Mouse (Mus musculus) urinary bladder, postnatal 36 days (tissue): Measurements from ENCODE around the gene Akap2.
"Not testable (repeated sequence)": the region's sequence is repeated elsewhere in the genome, so short reads cannot be mapped to it uniquely, and the experiment has no call there.

Source experiments
- DNase-seq, 2 experiments: peaks; one replicate each; pipeline ENCODE4 v3.0.0; 2022; ENCODE audit warnings: low spot score in 2 of 2, mixed read lengths in 1 of 2

Akap2 gene

DNA sequence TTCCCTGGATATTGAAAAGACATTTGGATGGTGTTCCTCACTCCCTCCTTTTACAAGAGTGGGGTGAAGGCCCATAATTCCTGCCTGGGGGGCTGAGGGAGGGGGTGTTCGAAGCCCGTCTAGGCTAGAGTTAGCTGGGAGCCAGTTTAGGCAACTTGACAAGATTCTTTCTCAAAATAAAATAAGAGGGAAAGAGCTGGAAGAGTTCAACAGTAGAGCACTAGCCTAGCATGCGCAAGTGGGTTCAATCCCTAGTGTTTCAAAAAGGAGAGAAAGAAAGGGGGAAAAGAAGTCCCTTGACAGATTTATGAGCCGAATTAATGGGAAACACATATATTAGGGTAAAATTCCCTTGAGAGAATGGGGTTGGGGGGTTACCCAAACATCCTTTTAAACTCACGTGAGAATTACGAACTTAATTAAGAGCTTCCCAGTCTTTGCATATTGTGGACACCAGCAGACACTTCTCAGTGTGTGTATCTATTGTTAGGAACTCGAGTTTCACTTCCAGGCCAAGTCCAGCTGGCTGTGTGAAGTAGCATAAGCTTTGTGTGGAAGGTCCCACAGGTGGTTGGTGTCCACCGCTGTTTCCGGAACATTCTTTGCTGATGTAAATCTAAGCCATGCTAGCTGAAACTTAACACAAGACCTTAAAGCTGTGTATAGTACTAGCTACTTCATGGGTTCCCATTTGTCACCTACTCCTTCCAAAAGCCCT lies 145.0 kb downstream of the Akap2 start:
- DNase-seq = no peak

DNA sequence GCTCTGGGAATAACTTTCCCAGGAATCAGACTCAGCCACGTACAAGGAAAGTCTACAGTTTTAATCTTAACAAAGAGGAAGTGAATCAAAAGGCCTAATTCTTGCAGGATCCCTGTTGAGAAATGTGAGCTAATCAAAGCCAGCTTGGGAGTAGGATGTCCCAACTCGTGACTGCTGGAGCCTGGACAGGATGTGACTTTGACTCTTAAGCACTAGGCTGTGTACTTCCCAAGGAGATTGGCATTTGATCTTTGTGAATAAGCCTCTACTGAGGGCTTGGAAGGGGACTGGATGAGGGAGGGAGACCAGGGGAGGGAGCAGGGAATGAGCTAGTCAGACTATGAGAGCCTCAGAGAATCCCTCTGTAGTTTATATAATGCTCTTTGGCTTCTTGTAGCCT lies 148.6 kb downstream of the Akap2 start:
- no peak for DNase-seq

DNA sequence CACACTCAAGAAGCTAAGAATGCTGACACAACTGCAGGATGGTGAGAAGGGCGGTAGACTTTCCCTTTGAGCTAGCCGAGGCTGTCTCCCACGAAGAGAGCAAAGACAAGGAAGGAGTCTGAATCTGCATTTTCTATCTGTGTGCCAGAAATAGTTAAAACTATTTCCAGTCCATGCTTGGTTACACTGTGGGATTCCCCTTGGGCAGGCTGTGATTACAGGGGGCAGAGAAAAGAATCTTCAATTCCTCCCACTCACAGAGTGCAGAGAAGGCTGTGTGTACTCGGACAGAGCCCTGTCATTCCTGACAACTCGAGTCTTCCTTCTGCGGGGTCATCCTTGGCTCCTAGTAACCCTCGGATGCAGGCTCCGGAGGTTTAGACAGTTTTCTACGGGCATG lies 149.5 kb downstream of the Akap2 start:
- DNase-seq = no peak

DNA sequence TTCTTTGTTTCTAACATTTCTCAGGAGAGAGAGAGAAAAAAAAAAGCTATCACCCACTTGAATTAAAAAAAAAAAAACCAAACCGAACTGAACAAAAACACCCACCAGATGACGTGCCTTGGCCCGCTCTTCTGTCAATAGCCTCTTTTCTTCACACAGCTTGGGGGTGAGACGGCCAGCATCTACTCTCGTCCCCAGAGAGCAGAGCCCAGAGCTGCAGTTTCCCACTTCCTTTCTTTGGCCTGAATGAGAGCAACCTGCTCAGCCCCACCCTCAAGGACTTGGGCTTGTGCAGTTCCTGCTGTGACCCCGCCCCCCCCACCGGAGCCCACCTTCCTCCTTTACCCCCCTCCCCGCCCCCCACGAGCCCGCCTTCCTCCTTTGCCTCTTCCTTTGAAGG lies 150.0 kb downstream of the Akap2 start:
- no peak for DNase-seq

DNA sequence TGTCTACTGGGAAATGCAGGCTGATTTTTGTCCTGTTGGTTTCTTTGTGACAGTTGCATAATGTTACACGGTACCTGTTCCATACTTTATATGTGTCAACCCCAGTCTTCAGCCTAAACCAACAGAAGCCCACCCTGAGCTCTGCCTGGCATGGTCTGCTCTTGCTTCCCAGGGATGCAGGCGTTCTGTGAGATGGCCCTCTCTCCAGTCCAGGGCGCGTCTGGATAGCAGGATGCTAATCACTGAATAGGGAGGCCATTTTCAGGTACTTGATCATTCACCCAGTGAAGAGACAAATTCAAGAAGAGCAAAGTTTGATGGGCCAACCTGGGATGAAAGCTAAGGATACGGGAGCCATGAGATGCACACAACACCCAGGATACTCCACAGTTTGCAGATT lies 161.7 kb downstream of the Akap2 start:
- DNase-seq = no peak

DNA sequence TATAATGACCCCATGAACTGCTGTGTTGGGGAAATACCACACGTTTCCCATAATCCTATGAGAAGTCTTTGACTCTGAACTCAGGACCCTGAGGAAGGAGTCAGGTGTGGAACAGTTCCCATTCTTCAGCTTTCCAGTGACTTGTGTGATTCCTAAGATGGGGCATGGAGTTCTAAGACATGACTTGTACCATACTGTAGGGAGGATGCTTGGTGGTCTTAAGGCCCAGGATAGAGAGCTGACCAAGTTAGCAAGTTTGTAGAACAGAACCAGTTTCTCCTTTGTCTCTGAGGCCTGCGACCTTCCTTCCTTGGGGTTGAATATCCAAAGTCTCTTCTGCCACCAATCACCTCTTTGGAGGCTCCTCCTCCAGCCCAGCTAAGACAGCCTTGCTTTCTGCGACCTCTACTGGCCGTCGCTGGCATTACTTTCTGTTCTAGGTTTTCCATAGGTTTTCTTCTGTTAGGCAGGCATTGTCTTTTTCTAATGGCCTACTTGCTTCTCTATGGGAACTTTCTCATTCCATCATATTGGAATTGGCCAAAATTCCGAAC lies 162.4 kb downstream of the Akap2 start:
- DNase-seq = peak; percentile 76 to 78

DNA sequence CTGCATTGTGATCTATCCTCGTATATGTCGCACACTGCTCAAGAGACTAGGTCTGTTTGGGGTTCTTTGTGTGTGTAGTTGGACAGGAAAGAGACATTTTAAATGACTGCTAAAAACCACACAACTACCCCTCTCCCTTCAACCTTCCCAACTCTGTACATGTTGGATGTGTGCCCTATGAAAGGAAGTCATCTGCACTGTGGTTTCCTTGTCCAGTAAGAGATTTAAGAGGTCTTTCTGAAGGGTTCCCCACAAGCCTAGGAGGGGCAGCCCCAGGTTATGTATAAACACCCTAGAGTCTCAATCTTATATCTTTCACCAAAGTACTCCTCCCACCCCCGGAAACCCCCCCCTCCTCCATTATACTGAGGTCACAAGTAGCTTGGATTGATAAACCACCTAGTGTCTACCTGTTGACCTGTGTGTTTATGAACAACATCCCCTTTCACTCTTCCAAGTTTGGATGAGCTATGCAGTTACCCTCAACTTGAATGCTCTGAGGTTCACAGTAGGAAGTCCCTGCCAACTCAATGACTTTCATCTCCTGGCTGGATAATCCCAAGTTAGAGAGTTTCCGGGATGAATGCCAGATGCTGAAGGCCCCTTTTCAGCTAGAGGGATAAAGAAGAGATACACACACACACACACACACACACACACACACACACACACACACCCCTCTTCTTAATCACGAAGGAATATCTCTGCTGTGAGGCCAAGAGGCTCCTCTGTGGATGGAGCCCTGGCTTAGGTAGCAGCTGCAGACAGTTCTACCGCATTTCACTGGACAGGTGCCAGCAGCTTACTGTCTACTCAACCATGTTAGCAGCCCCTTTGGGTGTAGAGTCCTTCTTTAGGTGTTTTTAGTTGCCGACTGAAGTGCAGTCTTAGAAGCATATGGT lies 166.3 kb downstream of the Akap2 start:
- DNase-seq = no peak

DNA sequence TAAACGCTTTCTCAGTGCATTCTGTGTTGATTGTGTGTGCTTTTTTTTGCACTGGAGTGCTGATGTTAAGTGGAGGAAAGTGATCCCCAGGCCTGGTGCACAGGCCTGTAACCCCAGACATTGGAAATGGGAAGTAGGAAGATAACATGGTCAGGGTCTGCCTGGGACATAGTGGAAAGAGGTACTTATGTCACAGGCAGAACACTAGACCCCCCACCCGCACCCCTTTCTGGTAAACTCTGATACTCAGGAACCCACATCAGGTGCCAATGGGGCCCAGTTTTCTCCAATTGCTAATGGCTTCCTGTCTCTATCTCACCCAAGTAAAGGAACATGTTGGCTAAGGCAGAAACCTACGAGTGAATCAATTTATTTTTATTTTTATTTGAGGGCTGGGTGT lies 167.1 kb downstream of the Akap2 start:
- DNase-seq = no peak

DNA sequence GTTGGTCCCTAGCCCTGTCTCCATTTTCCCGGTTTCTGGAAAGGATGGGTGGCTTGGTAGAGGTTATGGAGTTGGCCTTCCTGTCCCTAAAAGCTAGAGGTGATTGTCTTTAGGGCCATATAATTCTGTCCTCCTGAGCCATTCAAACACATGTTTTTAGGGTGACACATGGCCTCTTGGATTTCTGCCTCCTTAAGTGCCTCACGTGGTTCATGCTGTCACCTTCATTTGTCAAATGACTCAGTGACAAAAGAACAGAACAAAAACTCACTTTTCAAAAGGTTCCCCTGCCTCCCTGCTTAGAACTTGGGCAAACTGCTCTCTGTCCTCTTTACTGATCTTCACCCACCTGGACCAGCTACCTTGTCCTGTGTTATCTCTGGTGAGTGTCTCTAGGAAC lies 167.7 kb downstream of the Akap2 start:
- no peak for DNase-seq

DNA sequence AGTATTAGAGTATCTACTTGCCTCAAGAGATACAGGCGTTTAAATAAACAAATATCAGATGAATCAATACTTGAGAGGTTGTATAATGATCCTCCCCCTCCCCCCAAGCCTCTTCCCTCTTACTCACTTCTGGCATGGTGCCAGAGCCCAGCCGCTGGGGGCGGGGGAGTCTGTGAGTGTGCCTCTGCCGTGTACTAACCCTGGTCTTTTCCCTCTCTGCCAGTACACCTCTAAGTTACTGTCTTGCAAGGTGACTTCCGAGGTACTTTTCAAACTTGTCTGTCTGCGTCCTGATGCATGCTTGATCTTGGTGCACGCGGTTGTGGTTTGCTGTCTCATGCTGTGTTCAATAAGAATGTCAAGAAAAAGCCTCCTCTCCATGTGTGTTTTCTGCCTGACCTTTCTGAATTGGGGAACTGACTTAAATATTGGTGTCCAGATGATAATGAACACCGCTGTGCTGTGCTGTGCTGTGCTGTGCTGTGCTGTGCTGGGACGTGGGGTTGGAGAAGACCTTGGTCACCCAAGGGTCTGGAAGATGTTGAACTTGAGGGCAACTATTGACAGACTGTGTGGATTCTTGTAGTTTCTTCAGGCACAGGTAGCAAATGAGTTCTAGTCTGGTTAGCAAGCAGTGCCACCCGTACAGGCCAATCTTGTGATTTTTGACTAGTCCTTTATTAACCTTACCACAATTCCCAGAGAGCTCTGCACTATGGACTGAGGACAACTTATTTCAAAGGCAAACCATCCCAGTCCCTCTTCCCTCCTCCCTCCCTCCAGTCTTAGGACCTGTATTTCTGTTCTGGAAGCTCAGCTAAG lies 168.8 kb downstream of the Akap2 start:
- DNase-seq = peak in 1 of 2 experiments; percentile 54

DNA sequence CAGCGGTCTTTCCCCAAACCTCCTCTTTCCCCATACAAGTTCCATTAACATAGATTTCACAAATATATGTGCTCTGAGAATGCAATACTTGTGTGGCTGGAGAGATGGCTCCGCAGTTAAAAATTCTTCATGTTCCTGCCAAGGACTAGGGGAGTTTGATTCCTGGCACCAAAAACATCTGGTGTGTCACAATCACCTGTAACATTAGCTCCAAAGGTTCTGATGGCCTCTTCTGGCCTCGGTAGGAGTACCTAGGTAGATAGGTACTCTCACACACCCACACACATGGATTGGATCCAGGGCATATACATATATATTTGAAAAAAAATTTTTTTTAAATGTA lies 169.4 kb downstream of the Akap2 start:
- no peak for DNase-seq

DNA sequence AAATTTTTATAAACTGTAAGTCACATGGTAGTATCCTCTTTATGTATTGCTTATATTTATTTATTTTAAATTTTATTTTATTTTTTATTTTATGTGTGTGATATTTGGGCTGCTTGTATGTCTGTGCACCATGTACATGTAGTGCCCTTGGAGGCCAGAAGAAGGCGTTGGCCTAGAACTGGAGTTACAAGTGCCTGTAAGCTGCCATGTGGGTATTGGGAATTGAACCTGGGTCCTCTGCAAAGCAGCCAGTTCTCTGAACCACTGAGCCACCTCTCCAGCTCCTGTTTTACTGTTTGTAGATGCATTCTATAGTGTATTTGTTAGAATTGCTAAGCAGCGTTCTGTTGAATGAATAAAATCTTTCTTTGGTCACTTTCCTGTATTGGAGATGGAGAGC lies 170.8 kb downstream of the Akap2 start:
- DNase-seq = no peak

DNA sequence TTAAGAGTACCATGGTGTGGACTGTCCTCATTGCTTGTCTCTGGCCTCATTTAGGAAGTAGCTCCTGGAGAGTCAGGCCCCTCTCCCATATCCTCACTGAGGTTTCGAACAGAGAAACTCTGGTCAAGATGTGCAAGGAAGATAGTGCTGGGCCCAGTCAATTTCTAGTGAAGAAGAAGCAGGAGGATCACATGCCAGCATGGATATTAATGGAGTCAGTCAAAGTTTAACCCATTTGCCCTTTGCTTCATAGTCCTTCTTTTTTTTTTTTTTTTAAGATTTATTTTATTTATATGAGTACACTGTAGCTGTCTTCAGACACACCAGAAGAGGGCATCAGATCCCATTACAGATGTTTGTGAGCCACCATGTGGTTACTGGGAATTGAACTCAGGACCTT lies 171.5 kb downstream of the Akap2 start:
- not testable (repeated sequence) for DNase-seq

DNA sequence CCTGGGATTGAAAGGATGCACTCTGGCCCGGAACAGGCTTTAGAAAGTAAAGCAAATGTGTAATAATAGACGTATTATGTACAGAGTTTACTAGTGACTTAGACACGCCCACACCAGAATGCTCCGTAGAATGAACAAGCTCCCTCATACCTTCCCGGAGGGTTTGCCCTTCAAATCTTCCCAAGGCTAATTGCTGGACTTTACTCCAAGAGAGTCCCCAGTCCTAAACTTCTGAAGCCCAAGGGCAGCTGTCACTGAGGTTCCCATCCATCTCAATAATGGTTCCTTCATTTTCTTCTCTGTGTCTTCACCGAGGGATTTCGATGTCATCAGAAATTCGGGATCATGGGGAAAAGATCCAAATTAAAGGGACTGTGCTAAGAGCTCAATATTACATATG lies 172.3 kb downstream of the Akap2 start:
- no peak for DNase-seq

DNA sequence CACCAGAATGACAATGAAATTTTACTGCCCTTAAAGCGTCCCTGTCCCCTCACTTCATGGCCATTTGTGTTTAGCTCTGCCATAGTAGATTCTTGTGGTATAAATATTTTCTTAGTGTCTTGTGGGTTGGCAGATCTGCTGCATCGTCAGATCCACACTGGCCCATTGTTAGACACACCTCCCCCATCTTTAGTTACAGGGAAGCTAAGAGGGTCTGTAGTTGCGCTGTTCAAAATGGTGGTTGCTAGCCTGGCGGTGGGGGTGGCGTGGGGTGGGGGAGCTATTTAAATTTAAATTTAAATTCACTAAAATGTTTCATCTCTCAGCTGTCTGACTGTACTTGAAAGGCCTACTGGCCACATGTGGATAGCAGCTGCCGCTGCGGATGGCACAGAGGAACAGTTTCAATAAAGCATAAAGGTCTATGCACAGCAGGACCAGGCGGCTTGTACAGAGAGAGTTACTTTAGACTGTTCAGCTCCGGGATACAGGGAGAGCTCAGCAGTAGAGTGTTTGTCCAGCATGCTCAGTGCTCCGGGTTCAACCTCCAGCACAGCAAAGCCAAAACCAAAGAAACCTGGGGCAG lies 174.6 kb downstream of the Akap2 start:
- DNase-seq = no peak

DNA sequence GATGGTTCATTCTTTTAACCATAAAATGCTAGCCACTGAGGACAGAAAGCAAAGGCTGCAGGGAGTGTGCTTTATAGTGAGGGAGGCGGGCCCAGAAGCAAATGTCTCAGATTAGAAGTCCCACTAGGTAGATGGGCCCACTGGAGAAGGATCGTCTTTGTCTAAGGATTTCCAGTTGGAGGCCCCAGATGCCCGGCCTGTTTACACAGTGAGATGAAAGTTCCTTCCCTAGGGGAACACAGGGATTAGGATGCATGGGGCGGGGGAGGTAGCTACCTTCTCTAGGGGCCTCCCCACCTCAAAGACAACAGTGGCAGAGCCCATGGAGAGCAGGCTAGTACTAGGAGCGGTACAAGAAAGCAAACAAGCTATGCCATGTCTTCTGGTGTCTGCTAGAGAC lies 177.7 kb downstream of the Akap2 start:
- no peak for DNase-seq

DNA sequence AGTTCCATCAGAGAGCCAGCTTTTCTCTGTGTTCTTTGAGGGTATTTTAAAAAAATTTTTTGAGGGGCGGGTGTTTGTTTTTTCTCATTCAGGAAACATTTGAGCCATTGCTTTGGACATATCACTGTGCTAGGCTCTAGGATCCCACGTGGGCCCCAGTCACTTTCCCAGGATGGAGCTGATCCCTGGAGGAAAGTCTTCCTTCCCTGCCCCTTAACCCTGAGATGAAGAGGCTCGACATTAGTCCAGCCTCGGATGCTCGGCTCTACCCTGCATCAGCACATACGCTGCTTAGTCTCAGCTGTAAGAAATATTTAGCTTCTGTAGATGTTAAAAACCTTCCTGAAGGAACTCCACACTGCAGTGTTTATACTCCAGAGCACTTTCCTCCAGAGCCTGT lies 178.4 kb downstream of the Akap2 start:
- DNase-seq = no peak

DNA sequence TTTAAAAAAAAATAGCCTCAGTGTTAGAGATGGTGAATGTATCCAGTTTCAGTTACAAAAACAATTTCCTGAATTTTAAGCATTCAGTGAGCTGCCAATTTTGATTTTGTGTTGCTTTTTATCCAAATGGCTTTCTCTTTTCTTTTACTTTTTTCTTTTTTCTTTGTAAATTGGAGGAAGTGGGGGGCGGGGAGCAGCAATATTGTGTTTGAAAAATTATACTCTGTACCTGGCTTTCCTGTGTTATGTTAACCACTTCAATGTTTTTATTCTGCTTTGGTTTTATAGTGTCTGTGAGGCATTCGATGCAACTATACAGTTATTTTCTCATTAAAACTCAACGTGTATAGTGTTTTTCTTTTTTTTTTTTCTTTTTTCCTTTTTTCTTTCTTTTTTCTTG lies 179.2 kb downstream of the Akap2 start:
- no peak for DNase-seq

DNA sequence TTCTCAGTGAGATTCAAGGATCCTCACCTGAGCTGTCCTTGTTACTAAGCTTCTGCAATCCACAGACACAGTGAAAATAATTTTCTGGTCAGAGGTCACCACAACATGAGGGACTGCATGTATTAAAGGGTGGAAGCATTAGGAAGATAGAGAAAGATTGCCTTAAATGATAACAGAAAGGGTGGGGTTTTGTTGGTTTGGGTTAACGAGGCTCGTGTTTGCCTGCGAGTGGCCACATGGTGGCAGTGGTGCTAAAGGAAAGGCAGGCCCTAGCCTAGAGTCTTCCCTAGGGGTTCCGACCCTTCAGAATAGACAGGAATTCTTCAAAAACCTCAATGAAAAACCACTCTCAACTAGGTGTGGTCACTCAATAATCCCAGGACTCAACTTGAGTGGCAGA lies 183.8 kb downstream of the Akap2 start:
- DNase-seq = peak in 1 of 2 experiments; percentile 41

DNA sequence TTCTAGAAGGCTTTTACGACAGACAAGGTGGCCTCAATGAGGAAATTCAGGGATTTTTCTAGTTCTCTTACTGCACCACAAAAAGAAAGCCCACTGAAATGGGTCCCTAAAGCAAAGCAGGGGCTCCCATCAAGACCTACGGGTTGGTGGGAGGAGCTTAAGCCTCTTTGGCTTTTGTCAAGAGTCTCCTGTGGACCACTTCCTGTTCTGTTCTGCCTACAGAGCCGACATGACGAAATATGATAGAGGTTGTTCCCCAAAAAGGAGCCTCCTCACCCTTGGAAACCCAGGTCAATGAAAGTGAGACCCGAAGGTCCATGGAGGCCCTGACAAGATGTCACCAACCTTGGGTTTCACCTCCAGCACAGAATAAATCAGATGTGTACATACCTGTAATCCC lies 185.2 kb downstream of the Akap2 start:
- no peak for DNase-seq

DNA sequence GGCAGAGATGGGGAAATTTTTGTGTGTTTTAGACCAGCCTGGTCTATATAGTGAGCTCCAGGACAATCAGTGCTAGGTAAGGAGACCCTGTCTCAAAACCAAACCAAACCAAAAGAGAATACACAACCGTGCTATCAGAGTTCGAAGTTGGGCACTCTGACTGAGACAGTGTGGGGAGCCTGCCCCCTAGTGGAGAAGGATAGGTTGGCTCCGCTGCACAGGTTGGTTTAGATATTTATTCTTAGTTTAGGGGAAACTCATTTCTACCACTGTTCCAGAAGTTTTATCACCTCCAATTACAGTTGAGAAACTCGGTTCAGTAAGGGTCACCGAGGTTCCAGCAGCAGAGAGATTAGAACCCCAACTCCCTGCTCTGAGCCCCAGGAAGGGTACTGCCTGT lies 186.8 kb downstream of the Akap2 start:
- peak; percentile 28 to 52 for DNase-seq

DNA sequence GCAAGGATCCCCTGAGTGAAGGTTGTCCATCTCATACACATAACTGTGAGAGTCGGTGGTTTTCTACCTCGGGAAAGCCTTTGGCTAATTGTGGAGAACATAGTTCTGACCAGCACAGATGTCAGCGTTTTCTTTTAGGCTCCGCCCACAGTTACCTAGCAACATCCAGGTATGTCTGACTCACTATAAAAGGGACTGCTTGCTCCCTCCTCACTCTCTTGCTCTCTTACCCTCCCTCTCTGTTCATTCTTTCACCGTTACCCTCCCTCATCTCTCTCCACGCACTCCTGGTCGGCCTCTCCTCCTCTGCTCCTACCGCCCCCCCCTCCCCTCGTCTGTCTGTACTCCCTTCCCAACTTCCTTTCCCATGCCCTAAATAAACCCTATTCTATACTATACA lies 187.2 kb downstream of the Akap2 start:
- DNase-seq = peak; percentile 19 to 22
